Mouse (Mus musculus): ENCODE measurements at regions not wholly inside any gene's neighbourhood (a gene's known extent, or its start where the extent isn't known, plus 50 kb on each side); places are given as distances from the start of the nearest gene placed in this dataset.

GRCm38 (mm10) chr1:39091638-39092037, 101.9 kb upstream of the Npas2 start:
- no peak for TF ChIP-seq FLI1 (IDR thresholded peaks at IDR 0.05; ENCODE audit: low read length)
- no peak for TF ChIP-seq GATA1 (IDR thresholded peaks at IDR 0.05; ENCODE audit: borderline replicate concordance, low read length)

All from megakaryocyte, embryonic 14.5 days (primary cell).